Mouse (Mus musculus): ENCODE data around the gene Adamts7. TPM values are rescaled to one million over a fixed set of nuclear protein-coding genes. Genes with fewer than 3 reads are reported as not detected.

Gene Adamts7
- total RNA-seq, 2 experiments from 2014 or later, result 8.4 to 10.7 TPM

- peak; percentile 27 for DNase-seq
Observed at GRCm38 (mm10) chr9:90235258-90235882, 72.5 kb downstream of the Adamts7 start.

- no peak for DNase-seq
Observed at GRCm38 (mm10) chr9:90236817-90237216, 73.9 kb downstream of the Adamts7 start.

- no peak for DNase-seq
Observed at GRCm38 (mm10) chr9:90237232-90238062, 74.6 kb downstream of the Adamts7 start.

GRCm38 (mm10) chr9:90240560-90240959 lies 77.7 kb downstream of the Adamts7 start:
- no peak for DNase-seq

GRCm38 (mm10) chr9:90241041-90241440 lies 78.2 kb downstream of the Adamts7 start:
- DNase-seq, result no peak

GRCm38 (mm10) chr9:90241618-90242017 lies 78.7 kb downstream of the Adamts7 start:
- DNase-seq, result no peak

GRCm38 (mm10) chr9:90242291-90242690 lies 79.4 kb downstream of the Adamts7 start:
- no peak for DNase-seq

GRCm38 (mm10) chr9:90242855-90243254 lies 80.0 kb downstream of the Adamts7 start:
- DNase-seq, result peak; percentile 31

- DNase-seq, result no peak
Observed at GRCm38 (mm10) chr9:90244301-90245151, 81.7 kb downstream of the Adamts7 start.

- no peak for DNase-seq
Observed at GRCm38 (mm10) chr9:90245206-90245605, 82.3 kb downstream of the Adamts7 start.

- no peak for DNase-seq
Observed at GRCm38 (mm10) chr9:90245781-90246180, 82.9 kb downstream of the Adamts7 start.

- DNase-seq, result no peak
Observed at GRCm38 (mm10) chr9:90247316-90247715, 84.4 kb downstream of the Adamts7 start.

GRCm38 (mm10) chr9:90248326-90248725 lies 85.5 kb downstream of the Adamts7 start:
- no peak for DNase-seq

- no peak for DNase-seq
Observed at GRCm38 (mm10) chr9:90249036-90249435, 86.2 kb downstream of the Adamts7 start.

- DNase-seq, result no peak
Observed at GRCm38 (mm10) chr9:90250141-90250775, 87.4 kb downstream of the Adamts7 start.

- no peak for DNase-seq
Observed at GRCm38 (mm10) chr9:90250964-90251750, 88.3 kb downstream of the Adamts7 start.

- DNase-seq, result no peak
Observed at GRCm38 (mm10) chr9:90253181-90253580, 90.3 kb downstream of the Adamts7 start.

GRCm38 (mm10) chr9:90255844-90256405 lies 93.1 kb downstream of the Adamts7 start:
- DNase-seq, result no peak

GRCm38 (mm10) chr9:90257220-90257619 lies 94.4 kb downstream of the Adamts7 start:
- no peak for DNase-seq

All from adrenal gland, postnatal 10 days (tissue).